Mouse (Mus musculus) cerebellum, postnatal 25 days (tissue): ENCODE measurements around the gene Bcl2l12.
"Not testable (repeated sequence)": the region's sequence is repeated elsewhere in the genome, so short reads cannot be mapped to it uniquely, and the experiment has no call there.

ENCODE experiments used
- DNase-seq, 2 experiments: peaks; one replicate each; pipeline ENCODE4 v3.0.0; 2021; ENCODE audit warnings: mixed read lengths in 2 of 2

The Bcl2l12 gene

GRCm38 (mm10) chr7:44998501-44998955, at the start of gene Bcl2l12:
Gene Bcl2l12, minus strand, starts transcription at chr7:44998712.
- peak; percentile 53 to 67 for DNase-seq

DNA sequence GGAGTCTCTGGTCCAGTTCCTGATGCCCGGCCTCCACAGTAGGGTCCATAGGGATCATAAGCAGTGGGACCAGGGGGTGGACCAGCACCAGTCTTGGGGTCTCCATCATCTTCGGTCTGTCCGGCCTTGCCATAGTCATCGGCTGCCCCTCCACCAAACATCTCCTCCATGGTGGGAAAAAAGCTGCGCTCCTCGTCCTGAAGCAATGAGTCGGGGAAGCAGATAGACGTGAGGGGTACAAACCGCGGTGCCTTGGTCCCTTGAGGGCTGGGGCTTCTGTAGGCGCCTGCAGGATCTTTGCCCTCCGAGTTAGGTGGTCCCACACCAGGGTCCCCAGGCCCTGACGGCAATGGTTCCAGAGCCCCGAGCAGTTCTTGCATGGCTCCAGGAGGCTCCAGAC, 49.0 kb upstream of the Bcl2l12 start:
- no peak for DNase-seq

- DNase-seq, result no peak
Observed at GRCm38 (mm10) chr7:45046853-45047350, 48.4 kb upstream of the Bcl2l12 start.

- DNase-seq, result peak in 1 of 2 experiments; percentile 42
Observed at GRCm38 (mm10) chr7:45045741-45046140, 47.2 kb upstream of the Bcl2l12 start.

- DNase-seq, result no peak
Observed at GRCm38 (mm10) chr7:45043307-45043706, 44.8 kb upstream of the Bcl2l12 start.

DNA sequence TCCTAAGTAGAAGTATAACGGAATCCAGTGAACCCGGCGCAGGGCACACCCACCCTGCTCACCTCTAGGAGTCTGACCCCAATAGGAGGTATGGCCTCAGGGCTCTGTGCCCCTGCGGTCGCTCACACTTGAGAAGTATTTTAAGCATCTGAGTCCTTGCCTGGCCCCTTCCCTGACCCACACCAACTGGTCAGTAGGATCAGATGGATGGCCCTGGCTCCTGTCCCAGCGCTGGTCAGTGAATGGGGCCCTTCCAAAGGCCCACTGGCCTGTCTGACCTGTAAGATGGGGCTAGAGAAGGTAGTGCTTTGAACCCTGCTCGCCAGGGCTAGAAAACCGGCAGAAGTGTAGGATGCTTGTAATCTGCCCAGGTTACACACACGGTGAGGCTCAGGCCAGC, 42.3 kb upstream of the Bcl2l12 start:
- DNase-seq, result no peak

DNA sequence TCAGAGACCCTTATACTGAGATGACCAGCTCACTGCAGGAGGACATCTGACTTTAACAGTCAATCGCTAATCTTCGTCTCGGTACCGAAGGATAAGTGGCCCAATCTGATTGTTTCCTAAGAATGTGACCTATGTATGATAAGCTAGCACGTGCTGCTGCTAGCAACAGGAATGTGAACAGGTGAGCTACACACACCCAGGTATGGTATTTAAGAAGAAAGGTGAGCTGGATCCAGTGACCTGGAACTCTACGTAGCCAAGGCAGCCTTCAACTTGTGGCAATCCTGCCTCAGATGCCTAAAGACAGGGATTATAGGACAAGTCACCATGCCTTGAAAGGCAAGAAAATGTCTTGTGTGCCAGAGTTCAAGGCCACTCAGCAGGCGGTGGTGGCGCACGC, 39.9 kb upstream of the Bcl2l12 start:
- DNase-seq, result no peak

GRCm38 (mm10) chr7:45037720-45038361, 39.3 kb upstream of the Bcl2l12 start:
- DNase-seq, result peak; percentile 60 to 70

DNA sequence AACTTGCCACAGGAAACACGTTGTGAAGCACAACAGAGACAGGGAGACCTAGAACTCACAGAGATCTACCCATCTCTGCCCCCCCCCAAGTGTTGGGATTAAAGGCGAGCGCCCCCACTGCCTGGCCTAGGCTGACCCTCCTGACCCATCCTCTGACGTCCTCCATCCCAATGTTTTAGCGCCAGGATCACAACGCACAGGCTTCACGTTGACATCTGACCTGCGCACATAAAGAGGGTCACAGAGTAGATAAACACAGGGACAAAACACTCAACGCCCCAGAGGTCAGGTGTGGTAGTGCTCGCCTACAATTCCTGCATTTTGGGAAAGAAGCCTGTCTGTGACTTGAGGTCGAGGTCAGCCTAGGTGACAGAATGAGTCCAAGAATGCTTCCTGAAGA, 38.2 kb upstream of the Bcl2l12 start:
- no peak for DNase-seq

- DNase-seq, result no peak
Observed at GRCm38 (mm10) chr7:45035631-45036030, 37.1 kb upstream of the Bcl2l12 start.

GRCm38 (mm10) chr7:45033722-45034359, 35.3 kb upstream of the Bcl2l12 start:
- DNase-seq, result no peak

DNA sequence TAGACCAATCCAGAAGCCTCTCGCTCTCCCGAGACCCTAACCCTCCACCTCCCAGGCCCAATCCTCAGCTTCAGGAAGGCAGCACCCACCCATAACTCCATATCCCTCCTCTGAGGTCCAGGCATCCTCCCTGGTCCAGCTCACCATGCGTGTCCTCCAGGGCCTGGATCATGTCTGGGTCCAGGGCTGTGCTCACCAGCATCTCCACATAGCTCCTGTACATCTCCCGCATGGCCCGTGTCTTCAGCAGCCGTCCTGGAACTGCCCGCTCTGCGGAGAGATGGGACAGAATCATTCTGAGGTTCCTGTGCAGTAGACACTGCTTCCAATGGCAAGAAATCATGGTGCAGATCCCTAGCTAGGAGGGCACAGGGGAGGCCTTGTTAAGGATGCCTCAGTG, 32.3 kb upstream of the Bcl2l12 start:
- DNase-seq, result no peak

DNA sequence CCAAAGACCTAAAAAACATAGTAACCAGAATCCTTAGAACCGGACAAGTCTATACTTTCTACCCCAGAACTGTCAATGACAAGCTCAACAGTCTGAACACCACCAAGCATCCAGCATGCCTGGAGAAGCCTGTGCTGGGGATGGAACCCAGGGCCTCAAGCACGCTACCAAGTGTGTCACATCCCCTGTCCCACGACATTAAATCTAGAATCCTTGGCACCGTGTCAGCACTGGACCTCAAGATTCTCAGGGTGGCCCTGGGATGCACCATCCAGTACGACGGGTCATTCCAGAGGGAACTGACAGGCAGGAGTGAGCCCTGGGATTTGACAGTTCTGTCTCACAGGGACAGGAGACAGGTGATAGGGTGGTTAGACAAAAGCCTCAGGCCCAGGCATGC, 31.5 kb upstream of the Bcl2l12 start:
- DNase-seq, result no peak

DNA sequence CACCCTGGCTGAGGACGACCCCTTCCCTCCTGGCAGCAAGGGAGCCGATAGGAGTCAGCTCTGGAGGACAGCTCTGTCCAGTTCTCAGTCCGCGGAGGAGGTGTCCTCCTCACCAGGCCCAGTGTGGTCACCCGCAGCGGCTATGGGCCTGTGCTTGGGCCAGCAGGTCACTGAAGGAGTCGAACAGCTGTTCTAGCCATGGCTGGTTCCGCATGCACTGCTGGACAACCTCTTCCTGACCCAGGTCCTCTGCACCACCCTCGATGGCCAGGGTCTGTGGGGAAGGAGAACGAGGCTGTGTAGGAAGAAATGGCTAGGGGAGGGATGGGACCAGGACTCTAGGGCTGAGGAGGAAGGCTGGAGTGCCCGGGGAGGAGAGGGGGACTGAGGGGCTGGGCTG, 29.8 kb upstream of the Bcl2l12 start:
- DNase-seq, result no peak

- no peak for DNase-seq
Observed at GRCm38 (mm10) chr7:45027761-45028160, 29.2 kb upstream of the Bcl2l12 start.

- DNase-seq, result no peak
Observed at GRCm38 (mm10) chr7:45026256-45026655, 27.7 kb upstream of the Bcl2l12 start.

DNA sequence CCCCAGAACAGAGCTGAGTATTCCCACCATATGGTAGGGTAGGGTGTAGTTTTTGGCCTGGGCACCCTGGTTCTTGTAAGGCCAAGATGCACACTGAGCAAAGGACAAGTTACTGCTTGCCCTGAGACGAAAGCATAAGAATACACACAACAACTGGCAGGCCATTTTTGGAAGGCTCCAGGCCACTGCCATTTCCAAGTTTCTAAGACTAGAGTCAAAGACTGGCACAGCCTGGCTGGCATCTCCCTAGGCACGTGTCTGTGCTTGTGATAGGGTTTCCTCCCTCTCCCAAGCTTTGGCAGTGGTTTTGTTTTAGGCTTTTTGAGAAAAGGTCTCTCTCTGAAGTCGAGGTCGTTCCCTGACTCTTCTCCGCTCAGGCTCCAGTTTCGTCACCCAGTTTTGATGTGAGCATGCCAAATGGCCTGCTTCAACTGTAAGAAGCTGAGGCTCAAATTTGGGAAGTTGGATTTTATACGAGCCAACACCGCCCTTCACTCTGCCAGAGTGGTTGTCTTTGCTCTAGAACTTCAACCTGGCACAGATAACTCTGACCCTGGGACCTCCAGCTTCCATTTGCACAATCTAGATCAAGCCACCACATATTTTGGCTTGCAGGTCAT, 27.2 kb upstream of the Bcl2l12 start:
- DNase-seq, result no peak

DNA sequence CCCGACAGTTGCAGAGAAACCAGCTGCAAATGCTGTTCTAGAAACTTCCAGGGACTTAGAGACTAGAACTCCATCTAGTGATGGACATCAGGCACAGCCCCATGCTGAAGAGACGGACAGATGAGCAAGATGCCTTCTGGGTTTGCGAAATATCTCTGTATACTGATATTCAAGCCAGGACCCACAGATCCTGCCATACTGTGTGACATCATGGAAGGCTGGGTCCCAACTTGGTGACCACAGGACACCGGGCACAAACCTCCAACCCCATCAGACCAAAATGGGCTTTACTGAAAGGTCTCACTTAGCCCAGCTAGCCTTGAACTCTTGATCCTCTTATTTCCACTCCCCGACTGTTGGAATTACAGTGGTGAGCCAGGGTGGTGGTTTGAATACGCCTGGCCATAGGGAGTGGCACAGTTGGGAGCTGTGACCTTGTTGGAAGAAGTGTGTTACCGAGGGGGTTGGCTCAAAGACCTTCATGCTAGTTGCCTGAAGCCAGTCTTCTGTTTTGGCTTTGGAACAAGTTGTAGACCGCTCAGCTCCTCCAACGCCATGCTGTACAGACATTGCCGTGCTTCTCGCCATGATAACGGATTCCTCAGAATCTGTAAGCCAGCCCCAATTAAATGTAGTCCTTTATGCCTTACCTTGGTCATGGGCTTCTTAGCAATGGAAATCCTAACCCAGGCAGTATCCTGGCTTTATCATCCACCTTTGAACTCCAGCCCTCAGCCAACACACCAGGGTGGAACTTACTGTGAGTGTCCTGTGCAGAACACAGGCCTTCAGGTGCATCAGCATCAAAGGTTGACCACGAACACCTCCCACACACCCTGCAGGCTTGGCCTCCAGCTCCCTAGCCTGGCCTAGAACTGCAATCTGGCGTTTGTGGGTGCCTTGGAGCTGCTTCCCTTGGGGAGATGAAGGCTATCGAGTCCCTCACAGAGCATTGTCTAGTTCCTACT, 26.1 kb upstream of the Bcl2l12 start:
- DNase-seq, result no peak

- DNase-seq, result not testable (repeated sequence)
Observed at GRCm38 (mm10) chr7:45023711-45024110, 25.2 kb upstream of the Bcl2l12 start.

GRCm38 (mm10) chr7:45020225-45020624, 21.7 kb upstream of the Bcl2l12 start:
- no peak for DNase-seq

DNA sequence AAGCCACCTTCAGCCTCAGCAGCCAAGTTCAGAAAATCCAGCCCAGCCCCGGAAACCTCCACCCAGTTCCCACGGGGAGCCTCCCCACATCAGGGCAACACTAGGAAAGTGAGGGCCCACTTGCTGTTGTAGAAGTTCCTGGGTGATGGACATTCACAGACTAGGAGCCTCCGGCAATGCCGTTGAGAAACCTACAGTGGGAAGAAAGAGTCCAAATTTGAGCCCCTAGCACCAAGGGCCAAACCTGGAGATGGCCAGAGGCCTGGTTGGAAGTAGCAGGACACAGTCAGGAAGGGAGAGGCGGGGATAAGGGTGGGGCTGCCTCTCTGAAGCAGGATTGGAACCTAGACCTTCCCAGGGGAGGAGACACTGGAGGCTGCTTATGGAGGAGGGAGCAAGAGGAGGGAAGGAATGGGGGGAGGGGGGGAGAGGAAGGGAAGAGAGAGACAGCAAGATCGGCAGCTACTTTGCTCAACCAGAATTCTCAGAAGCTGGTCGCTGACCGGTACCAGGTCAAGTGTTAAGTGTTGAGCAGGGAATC, 20.6 kb upstream of the Bcl2l12 start:
- no peak for DNase-seq
